Mouse (Mus musculus): ENCODE results near the gene Vwa7. TPM values are rescaled to one million over a fixed set of nuclear protein-coding genes. Genes with fewer than 3 reads are reported as not detected.

The Vwa7 gene
- under 1 TPM in 1 of 2 experiments, not detected in 1; 0.15 TPM for total RNA-seq (2023)

DNA sequence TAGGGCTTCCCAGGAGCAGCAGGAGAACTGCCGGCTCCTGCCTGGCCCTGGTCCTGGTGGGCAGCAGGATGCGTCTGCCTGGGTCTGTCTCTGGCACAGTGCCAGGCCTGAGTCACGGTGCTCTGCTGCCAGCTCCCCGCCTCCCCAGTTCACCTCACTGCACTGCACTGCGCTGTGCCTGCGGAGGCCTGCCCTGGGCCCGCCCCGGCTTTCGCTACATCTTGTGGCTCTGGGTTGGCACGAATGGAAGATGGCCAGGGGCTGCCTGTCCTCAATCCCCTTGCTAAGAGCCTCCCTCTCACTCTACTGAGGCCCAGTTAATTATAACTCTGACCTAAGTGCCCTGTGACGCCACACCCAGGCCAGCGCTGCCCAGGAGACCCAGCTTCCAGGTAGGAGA is at the start of gene Vwa7:
TSS of gene Vwa7 (plus strand) at position 204 of the 400 bp plus-strand sequence.

DNA sequence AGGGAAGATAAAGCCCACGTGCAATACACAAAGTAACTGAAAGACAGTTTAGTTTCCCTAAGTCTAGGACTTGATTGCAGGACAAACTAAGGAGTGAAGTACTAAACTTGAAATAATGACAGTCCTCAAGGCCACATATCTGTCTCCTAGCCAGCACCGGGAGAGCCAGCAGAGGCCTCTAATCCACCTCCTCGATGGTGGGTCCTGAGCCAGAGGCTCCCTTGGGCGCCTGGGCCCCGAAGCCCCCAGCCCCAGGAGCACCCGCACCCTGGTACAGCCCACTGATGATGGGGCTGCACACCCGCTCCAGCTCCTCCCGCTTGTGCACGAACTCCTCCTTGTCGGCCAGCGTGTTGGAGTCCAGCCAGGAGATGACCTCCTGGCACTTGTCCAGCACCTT is 46.6 kb upstream of the Vwa7 start, which contains the start of gene Gm20481:
TSS of gene Gm20481 (plus strand) at position 91 of the 400 bp plus-strand sequence.

DNA sequence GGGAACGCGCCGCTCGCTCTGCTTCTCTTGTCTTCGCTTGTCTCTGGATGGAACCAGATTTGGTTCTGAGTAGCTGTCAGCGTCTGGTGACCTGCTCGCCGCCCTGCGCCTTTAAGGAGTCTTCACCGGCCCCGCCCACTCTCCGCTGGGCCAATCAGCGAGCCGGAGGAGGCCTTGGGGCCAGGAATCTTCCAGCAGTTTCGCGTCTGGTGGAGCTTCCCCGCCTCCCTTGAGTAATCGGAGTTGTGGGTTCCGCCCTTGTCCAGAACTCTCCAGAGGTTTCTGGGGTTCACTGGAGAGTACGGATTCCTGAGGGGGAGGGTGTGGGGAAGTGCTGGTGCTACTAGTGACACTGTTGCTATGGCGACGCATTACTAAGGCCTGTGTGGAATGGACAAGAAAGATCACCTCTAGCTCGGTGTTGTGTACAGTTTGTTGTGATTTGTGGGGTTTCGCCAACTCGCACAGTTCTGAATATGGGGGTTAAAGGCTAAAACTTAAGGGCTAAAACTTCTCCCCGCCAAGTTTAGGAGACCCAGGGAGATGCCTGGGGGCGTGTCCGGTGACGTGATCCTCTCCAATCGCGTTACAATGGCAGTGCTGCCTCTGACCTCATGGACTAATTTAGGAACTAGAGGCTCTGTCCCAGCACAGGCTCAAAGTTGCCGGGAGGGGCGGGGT is 44.2 kb upstream of the Vwa7 start, which contains the start of the genes Hspa1a and Hspa1l:
TSS of gene Hspa1a (minus strand) at position 88 of the 681 bp plus-strand sequence.
TSS of gene Hspa1l (plus strand) at position 635 of the 681 bp plus-strand sequence.

DNA sequence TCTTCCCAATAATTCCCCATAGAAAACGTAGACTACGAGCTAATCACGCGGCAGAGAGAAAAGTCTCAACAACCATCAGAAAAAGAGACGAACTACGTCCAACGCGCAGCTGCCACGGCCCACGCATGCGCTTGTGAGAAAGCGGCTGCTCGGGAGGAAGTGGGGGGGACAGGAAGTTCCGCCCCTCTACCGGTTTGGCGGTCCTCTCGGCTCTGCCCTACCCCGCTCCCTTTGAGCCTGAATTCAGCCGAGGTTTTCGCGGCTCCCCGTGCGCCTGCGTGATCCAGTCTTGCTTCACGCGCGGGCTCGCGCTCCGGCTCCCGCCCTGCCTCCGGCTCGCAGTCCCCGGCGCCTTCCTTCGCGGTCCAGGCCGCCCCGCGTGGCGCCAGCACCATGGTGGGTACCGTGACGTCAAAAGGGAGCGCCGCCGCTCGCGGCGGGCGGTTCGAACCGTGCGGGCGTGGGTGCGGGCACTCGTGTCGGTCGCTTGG is 34.6 kb upstream of the Vwa7 start, which contains the start of gene Lsm2:
TSS of gene Lsm2 (plus strand) at position 173 of the 491 bp plus-strand sequence.

DNA sequence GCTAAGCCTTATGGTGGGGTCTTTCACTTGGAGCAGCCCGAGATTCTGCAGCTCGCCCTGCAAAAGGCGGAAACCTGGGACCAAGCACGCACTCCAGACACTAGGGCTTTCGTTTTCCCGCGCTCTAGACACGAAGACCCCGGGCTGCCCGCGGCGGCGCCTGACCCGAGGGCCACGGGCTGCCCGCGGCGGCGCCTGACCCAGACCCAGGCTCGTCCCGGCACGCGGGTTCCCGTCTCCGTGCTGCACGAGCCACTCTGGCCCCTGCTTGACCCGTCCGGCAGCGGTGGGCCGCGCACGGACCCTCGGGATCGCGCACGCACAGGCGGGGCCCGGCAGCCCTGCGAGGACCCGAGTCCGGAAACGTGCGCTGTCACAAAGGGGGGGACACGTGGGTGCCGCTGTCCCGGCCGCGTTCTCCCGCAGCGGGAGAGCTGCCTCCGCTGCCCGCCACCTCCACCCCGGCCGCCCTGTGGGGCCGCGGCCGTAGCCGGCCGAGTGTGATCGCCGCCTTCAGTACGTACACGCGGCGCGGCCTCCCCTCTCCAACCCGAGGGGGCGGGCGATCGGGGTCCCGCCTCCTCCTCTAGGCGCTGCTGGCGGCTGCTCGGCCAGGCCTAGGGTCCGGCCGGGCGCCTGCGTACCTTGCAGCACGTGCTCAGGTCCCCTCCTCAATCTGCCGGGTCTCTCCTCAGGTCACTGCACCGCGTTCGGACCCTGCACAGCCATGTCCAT is 15.5 kb upstream of the Vwa7 start, which contains the start of gene Vars:
TSS of gene Vars (plus strand) at position 271 of the 735 bp plus-strand sequence.

DNA sequence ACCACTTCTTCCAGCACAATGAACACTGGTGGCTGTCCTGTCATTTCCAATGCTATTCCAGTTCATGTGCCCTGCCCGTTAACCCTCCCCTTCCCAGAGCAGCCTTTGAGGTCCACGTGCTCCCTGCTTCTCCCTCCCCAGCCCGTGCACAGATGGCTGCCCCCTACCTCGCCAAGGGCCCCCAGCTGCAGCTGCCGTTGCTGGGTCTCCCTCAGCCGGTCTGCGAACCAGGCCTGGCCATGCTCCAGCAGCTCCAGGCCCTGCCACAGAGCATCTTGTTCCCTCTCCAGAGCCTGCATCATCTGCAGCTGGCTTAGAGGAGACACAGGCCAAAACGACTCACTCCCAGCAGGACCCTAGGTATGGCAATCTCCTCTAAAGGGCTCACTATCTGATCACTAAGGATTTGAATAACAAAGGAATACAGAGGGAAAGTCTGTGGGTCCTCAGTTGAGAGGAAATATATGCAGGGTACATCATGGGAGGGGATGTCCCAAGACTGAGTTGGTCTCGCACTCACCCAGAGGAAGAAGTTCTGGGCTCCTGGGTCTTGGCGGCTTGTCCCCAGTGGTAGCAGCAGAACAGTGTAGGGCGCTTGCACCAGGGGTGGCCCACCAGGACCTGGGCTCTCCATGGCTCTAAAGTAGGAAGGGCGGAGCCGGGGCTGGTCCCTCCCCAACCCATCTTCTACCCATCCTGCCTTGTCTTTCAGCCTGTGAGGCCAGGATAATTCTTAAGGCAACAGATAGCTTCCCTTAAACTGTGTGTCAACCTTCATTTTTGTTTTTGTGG is 11.1 kb downstream of the Vwa7 start, which contains the start of gene Sapcd1:
TSS of gene Sapcd1 (minus strand) at position 740 of the 792 bp plus-strand sequence.

DNA sequence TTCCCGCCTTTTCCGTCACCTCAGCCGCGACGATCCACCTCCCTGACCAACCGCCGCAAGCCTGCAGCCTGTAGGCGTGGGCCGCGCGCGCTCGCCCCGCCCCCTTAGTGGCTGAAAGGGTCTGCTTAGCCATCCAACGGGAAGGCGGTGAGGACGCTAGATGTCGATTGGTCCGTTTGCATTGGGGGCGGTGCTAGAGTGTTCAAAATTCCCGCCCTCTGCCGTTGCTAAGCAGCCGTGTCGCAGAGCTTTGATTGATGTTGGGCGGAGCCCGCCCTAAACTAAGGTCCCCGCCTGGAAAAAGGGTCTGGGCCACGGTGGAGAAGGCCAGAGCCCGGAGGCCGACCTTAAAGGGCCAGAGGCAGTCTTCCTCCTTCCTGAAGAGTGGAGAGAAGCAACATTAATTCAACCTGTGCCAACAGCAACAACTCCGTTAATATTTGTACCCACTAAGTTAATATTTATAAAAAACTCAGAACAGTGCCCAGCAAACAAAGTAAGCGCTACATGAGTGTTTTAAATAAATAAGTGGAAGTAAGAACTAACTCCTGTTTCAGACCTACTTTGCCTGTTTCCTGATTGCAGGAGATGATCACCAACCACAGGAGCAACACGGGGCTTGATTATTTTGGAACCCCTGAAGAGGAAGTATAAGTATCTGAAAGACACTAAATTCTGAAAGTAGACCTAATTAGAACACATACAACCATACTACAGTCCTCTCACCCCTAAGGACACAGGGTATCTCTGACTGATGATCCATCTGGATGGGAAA is 30.5 kb downstream of the Vwa7 start, which contains the start of gene Msh5:
TSS of gene Msh5 (minus strand) at position 65 of the 775 bp plus-strand sequence.

DNA sequence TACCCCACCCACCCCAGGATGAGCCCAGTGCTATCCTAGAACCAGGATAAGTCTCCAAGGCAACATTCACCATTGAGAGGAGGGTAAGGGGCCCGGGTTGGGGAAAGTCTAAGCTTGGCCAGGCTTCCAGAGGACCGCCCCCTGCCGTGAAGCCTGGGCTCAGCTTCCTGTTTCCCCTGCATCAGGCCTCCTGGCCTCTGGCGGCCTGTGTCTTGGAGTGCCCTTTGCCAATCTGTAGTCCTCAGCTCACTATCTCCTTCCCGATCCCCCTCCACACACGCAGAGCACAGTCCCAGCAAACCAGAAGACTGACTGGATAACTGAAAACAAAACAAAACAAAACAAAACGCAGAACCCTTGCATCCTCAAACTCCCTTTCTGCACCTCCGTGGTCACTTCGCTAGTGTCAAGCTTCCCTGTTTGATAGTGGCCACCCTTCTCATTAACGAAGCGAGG is 33.2 kb downstream of the Vwa7 start, which contains the start of gene Clic1:
TSS of gene Clic1 (plus strand) at position 406 of the 456 bp plus-strand sequence.

DNA sequence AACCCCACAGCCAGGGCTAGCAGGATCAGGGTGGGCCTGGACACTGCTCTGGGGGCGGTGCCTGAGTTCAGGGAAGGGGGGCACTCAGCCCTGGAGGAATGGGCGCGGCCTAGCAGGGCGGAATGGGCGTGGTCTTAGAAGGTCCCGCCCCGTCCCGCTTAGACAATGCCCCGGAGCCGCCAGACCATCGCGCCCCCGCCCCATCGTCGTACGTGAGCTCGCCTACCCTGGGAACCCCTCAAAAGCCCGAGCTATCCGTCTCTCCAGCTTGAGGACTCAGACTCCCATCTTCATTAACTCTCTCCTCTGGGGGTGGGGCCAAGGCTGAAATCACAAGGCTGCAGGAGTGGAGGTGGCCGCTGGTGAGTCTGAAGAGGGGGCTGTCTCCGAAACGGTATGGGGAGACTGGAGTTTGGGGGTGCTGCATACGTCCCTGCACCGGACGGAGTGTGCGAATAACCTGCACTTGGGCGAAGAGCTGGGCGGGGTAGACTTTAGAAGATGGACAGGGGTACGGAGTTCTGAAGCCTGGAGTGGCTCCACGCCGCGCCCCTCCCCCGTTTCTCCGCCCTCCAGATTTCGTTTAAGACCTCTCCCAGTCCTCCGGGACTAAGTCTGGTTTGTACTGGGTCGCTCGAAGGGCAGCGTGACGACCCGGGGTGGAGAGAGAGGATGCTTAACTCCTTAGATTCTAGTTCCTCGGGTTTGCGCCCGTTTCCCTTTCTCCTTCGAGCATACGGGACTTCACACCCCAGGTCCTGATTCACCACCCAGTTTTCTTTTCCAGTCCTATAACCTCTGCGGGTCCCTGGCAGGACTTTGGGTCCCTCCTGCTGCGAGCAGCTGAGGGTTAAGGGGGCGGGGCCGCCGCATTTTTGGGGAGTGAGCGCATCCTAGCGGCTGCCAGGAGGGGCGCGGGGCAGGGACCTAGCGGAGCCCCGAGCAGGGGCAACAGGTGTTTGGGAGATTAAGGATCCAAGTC is 42.8 kb downstream of the Vwa7 start, which contains the start of gene Ddah2:
TSS of gene Ddah2 (plus strand) at position 125 of the 982 bp plus-strand sequence.

DNA sequence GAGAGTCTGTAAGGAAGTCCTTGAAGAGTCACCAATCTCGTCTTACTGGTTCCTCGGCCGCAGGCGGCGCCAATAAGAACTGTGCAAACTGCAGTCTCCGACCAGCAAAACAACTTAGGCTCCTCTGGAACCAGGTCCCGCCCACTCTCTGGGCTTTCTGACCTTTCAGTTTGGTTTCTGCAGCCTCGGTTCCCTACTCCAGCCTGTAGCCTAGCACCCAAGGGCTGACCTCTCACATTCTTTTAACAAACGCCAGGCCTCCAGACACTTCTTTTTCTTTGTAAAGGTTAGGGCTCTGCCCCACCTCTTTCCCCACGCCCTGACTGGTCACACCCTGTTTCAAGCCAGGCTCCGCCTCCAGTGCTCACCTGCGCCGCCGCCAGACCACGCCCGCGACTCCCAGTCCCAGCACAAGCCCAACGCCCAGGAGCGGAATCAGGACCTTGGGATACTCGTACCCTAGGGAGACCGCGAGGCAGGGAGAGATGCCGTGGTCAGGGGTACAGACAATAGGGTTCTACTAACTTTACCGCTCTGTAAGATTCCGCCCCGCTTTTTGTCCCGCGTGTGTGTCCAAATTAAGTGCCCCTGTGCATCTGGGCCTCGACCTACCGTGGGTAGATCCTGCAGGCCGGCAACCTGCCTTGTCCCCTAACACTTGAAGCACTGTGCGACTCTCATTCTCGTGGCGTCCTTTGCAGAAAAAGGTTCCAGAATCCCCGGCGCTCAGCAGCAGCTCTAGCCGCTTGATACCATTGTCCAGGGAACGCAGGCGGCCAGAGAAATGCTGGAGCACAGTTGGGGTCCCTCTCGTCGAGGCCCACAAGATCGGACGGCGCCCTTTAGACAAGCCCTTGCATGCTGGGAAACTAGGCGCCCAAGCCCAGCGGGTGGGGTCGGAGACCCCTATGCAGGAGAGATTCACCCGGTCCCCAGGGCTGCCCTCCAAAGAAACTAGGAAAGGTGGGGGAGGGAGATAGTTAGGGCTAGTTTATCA is 48.9 kb downstream of the Vwa7 start, which contains the start of gene Ly6g6c:
TSS of gene Ly6g6c (plus strand) at position 438 of the 997 bp plus-strand sequence.

DNA sequence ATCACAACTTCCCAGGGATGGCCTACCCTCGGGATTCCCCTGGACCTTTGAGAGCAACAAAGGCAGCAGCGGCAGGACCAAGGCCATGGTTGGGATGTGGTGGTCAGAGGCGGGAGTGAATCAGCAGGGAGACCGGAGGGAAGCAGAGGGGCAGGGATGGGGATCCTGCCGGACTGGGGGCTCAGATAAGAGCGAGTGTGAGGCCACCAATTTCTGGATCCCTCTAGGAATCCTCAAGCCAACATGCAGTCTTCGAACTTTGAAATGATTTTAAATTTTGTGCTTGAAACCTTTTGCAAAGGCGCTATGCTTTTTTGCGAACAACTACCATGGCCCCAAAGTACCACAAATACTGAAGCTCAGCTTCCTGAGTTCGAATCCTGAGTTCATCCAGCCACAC is 49.7 kb downstream of the Vwa7 start, which contains the start of gene Mpig6b:
TSS of gene Mpig6b (minus strand) at position 101 of the 400 bp plus-strand sequence.

Other genes starting within 250 kb of the Vwa7 start
- not detected for gene Cyp21a1, start 212.0 kb upstream of the Vwa7 start, total RNA-seq (2023)
- 10 to 100 TPM; 34.1 to 39.4 TPM for gene Stk19, start 179.6 kb upstream of the Vwa7 start, total RNA-seq (2023)
- gene Dxo, start 179.6 kb upstream of the Vwa7 start, total RNA-seq (2023) = 10 to 100 TPM; 49.0 to 49.1 TPM
- gene Skiv2l, start 166.4 kb upstream of the Vwa7 start, total RNA-seq (2023) = 10 to 100 TPM; 66.2 to 72.1 TPM
- gene Nelfe, start 166.2 kb upstream of the Vwa7 start, total RNA-seq (2023) = 10 to 100 TPM; 23.4 to 30.8 TPM
- 1 to 10 TPM; 1.6 to 1.8 TPM for gene Cfb, start 154.1 kb upstream of the Vwa7 start, total RNA-seq (2023)
- gene Zbtb12, start 137.1 kb upstream of the Vwa7 start, total RNA-seq (2023) = 1 to 10 TPM; 2.8 to 3.9 TPM
- not detected for gene Gm20547, start 134.5 kb upstream of the Vwa7 start, total RNA-seq (2023)
- under 1 TPM in 1 of 2 experiments, not detected in 1; 0.24 TPM for gene C2, start 118.3 kb upstream of the Vwa7 start, total RNA-seq (2023)
- gene Ehmt2, start 118.1 kb upstream of the Vwa7 start, total RNA-seq (2023) = 10 to 100 TPM; 68.7 to 71.8 TPM
- gene Slc44a4, start 102.1 kb upstream of the Vwa7 start, total RNA-seq (2023) = not detected
- gene Neu1, start 85.3 kb upstream of the Vwa7 start, total RNA-seq (2023) = 10 to 100 TPM; 60.2 to 63.2 TPM
- gene Hspa1b, start 57.3 kb upstream of the Vwa7 start, total RNA-seq (2023) = 100 to 1,000 TPM in 1 of 2 experiments, 10 to 100 TPM in 1; 58.3 to 134 TPM
- gene Gm20481, start 46.7 kb upstream of the Vwa7 start, total RNA-seq (2023) = not detected
- 100 to 1,000 TPM in 1 of 2 experiments, 10 to 100 TPM in 1; 86.4 to 244 TPM for gene Hspa1a, start 44.4 kb upstream of the Vwa7 start, total RNA-seq (2023)
- gene Hspa1l, start 43.9 kb upstream of the Vwa7 start, total RNA-seq (2023) = under 1 TPM in 1 of 2 experiments, not detected in 1; 0.20 TPM
- gene Lsm2, start 34.7 kb upstream of the Vwa7 start, total RNA-seq (2023) = 10 to 100 TPM; 41.4 to 45.7 TPM
- 10 to 100 TPM; 61.7 to 68.3 TPM for gene Vars, start 15.6 kb upstream of the Vwa7 start, total RNA-seq (2023)
- 1 to 10 TPM; 1.3 to 2.1 TPM for gene Sapcd1, start 11.4 kb downstream of the Vwa7 start, total RNA-seq (2023)
- gene Msh5, start 30.2 kb downstream of the Vwa7 start, total RNA-seq (2023) = 10 to 100 TPM; 11.5 to 12.5 TPM
- 100 to 1,000 TPM; 262 to 285 TPM for gene Clic1, start 33.4 kb downstream of the Vwa7 start, total RNA-seq (2023)
- 1 to 10 TPM; 2.5 to 3.1 TPM for gene Ddah2, start 42.5 kb downstream of the Vwa7 start, total RNA-seq (2023)
- gene Ly6g6c, start 48.8 kb downstream of the Vwa7 start, total RNA-seq (2023) = 1 to 10 TPM in 1 of 2 experiments, not detected in 1; 1.0 TPM
- under 1 TPM in 1 of 2 experiments, not detected in 1; 0.26 TPM for gene Mpig6b, start 49.6 kb downstream of the Vwa7 start, total RNA-seq (2023)
- gene Ly6g6e, start 60.3 kb downstream of the Vwa7 start, total RNA-seq (2023) = not detected
- not detected for gene Ly6g6d, start 61.5 kb downstream of the Vwa7 start, total RNA-seq (2023)
- under 1 TPM in 1 of 2 experiments, not detected in 1; 0.35 TPM for gene Ly6g6f, start 69.0 kb downstream of the Vwa7 start, total RNA-seq (2023)
- gene Abhd16a, start 72.7 kb downstream of the Vwa7 start, total RNA-seq (2023) = 10 to 100 TPM; 50.2 to 58.4 TPM
- not detected for gene Ly6g5c, start 91.7 kb downstream of the Vwa7 start, total RNA-seq (2023)
- 10 to 100 TPM; 13.5 to 16.4 TPM for gene Ly6g5b, start 98.8 kb downstream of the Vwa7 start, total RNA-seq (2023)
- gene Gpank1, start 104.9 kb downstream of the Vwa7 start, total RNA-seq (2023) = 10 to 100 TPM; 20.2 to 26.5 TPM
- 100 to 1,000 TPM; 172 TPM for gene Csnk2b, start 105.5 kb downstream of the Vwa7 start, total RNA-seq (2023)
- gene D17H6S53E, start 109.8 kb downstream of the Vwa7 start, total RNA-seq (2023) = 10 to 100 TPM; 16.4 to 24.3 TPM
- gene Apom, start 115.5 kb downstream of the Vwa7 start, total RNA-seq (2023) = under 1 TPM in 1 of 2 experiments, not detected in 1; 0.42 TPM
- 100 to 1,000 TPM; 222 to 226 TPM for gene Bag6, start 118.6 kb downstream of the Vwa7 start, total RNA-seq (2023)
- 100 to 1,000 TPM; 180 to 195 TPM for gene Prrc2a, start 148.3 kb downstream of the Vwa7 start, total RNA-seq (2023)
- gene Aif1, start 159.5 kb downstream of the Vwa7 start, total RNA-seq (2023) = 10 to 100 TPM; 18.0 to 18.3 TPM
- gene Lst1, start 171.9 kb downstream of the Vwa7 start, total RNA-seq (2023) = 100 to 1,000 TPM; 564 to 656 TPM
- gene Ltb, start 177.9 kb downstream of the Vwa7 start, total RNA-seq (2023) = 10 to 100 TPM; 84.2 to 91.5 TPM
- gene Tnf, start 185.4 kb downstream of the Vwa7 start, total RNA-seq (2023) = 10 to 100 TPM; 71.0 to 84.1 TPM
- gene Lta, start 188.8 kb downstream of the Vwa7 start, total RNA-seq (2023) = not detected
- gene Gm16181, start 204.3 kb downstream of the Vwa7 start, total RNA-seq (2023) = not detected
- 1 to 10 TPM; 2.2 to 4.8 TPM for gene Atp6v1g2, start 217.1 kb downstream of the Vwa7 start, total RNA-seq (2023)
- 10 to 100 TPM; 18.6 to 19.5 TPM for gene Nfkbil1, start 219.2 kb downstream of the Vwa7 start, total RNA-seq (2023)
- 100 to 1,000 TPM; 208 to 239 TPM for gene Ddx39b, start 225.2 kb downstream of the Vwa7 start, total RNA-seq (2023)
- 1,000 to 10,000 TPM; 1,522 to 1,549 TPM for gene H2-D1, start 246.2 kb downstream of the Vwa7 start, total RNA-seq (2023)

Measured in neutrophil, adult 83 days (primary cell).